Mouse (Mus musculus): ENCODE data around the gene Kcnq5. TPM values are rescaled to one million over a fixed set of nuclear protein-coding genes. Genes with fewer than 3 reads are reported as not detected.
"Not testable (repeated sequence)": the region's sequence is repeated elsewhere in the genome, so short reads cannot be mapped to it uniquely, and the experiment has no call there.

Gene Kcnq5
- polyA plus RNA-seq, 1 experiment from 2014 or later, result 0.95 TPM

- 49% methylated on average over 18 of the region's 18 CpGs for WGBS
- no peaks in the 10 kb centered on the region for H3K36me3 ChIP-seq (ENCODE audit: insufficient read depth, low read length)
- peak; percentile 91; the same call in 1 of the 2 replicates for ATAC-seq (ENCODE audit: low FRiP score, low TSS enrichment)
Measured at GRCm38 (mm10) chr1:21411331-21412196, 550.2 kb downstream of the Kcnq5 start.

GRCm38 (mm10) chr1:21407266-21407665 is 554.5 kb downstream of the Kcnq5 start:
- no peaks in the 10 kb centered on the region for H3K36me3 ChIP-seq (ENCODE audit: insufficient read depth, low read length)
- H3K4me1 ChIP-seq (ENCODE audit: insufficient read depth, low read length), result no peaks in the 10 kb centered on the region
- 27% methylated on average over 2 of the region's 2 CpGs for WGBS

More at GRCm38 (mm10) chr1:21411331-21412196, 550.2 kb downstream of the Kcnq5 start:
- no peaks in the 10 kb centered on the region for H3K9me3 ChIP-seq (ENCODE audit: low read length)
- no peaks in the 10 kb centered on the region for H3K27me3 ChIP-seq (ENCODE audit: insufficient read depth, low read length)
- H3K4me2 ChIP-seq (replicated peaks; ENCODE audit: low read depth, low read length), result peak overlapping the region; percentile 26; the same call in 1 of the 2 replicates
- no peak overlapping the region for H3K4me3 ChIP-seq (ENCODE audit: low read length)
- no peaks in the 10 kb centered on the region for H3K4me1 ChIP-seq (ENCODE audit: insufficient read depth, low read length)
- no peak overlapping the region for H3K27ac ChIP-seq (ENCODE audit: low read length)
- H3K9ac ChIP-seq (replicated peaks; ENCODE audit: low read length), result no peak overlapping the region

GRCm38 (mm10) chr1:21402804-21403203 is 558.9 kb downstream of the Kcnq5 start:
- H3K9me3 ChIP-seq (ENCODE audit: low read length), result no peaks in the 10 kb centered on the region
- no peaks in the 10 kb centered on the region for H3K36me3 ChIP-seq (ENCODE audit: insufficient read depth, low read length)
- no peak overlapping the region for H3K27ac ChIP-seq (ENCODE audit: low read length)
- no peak overlapping the region for H3K9ac ChIP-seq (replicated peaks; ENCODE audit: low read length)
- 88% methylated on average over 8 of the region's 8 CpGs for WGBS
- H3K27me3 ChIP-seq (ENCODE audit: insufficient read depth, low read length), result no peaks in the 10 kb centered on the region
- ATAC-seq (ENCODE audit: low FRiP score, low TSS enrichment), result no peak
- H3K4me2 ChIP-seq (replicated peaks; ENCODE audit: low read depth, low read length), result no peak overlapping the region
- no peaks in the 10 kb centered on the region for H3K4me1 ChIP-seq (ENCODE audit: insufficient read depth, low read length)
- H3K4me3 ChIP-seq (ENCODE audit: low read length), result no peak overlapping the region

More at GRCm38 (mm10) chr1:21407266-21407665, 554.5 kb downstream of the Kcnq5 start:
- H3K9ac ChIP-seq (replicated peaks; ENCODE audit: low read length), result no peak overlapping the region
- no peak overlapping the region for H3K4me3 ChIP-seq (ENCODE audit: low read length)
- no peaks in the 10 kb centered on the region for H3K9me3 ChIP-seq (ENCODE audit: low read length)
- H3K27me3 ChIP-seq (ENCODE audit: insufficient read depth, low read length), result no peaks in the 10 kb centered on the region
- no peak for ATAC-seq (ENCODE audit: low FRiP score, low TSS enrichment)
- H3K27ac ChIP-seq (ENCODE audit: low read length), result no peak overlapping the region
- no peak overlapping the region for H3K4me2 ChIP-seq (replicated peaks; ENCODE audit: low read depth, low read length)

GRCm38 (mm10) chr1:21391138-21391671 is 570.5 kb downstream of the Kcnq5 start:
- Histone ChIP-seq H3K36me3 (ENCODE audit: insufficient read depth, low read length) (no peaks in the 10 kb centered on the region), H3K27ac (ENCODE audit: low read length) (no peak overlapping the region), H3K9ac (replicated peaks; ENCODE audit: low read length) (no peak overlapping the region), H3K9me3 (ENCODE audit: low read length) (no peaks in the 10 kb centered on the region), H3K4me3 (ENCODE audit: low read length) (no peak overlapping the region), H3K4me2 (replicated peaks; ENCODE audit: low read depth, low read length) (no peak overlapping the region), H3K4me1 (ENCODE audit: insufficient read depth, low read length) (no peaks in the 10 kb centered on the region), H3K27me3 (ENCODE audit: insufficient read depth, low read length) (no peaks in the 10 kb centered on the region)
- no peak for ATAC-seq (ENCODE audit: low FRiP score, low TSS enrichment)
- 35% methylated on average over 6 of the region's 6 CpGs for WGBS

- WGBS, result 89% methylated on average over 1 of the region's 1 CpGs
- ATAC-seq (ENCODE audit: low FRiP score, low TSS enrichment), result no peak
Measured at GRCm38 (mm10) chr1:21383256-21383655, 578.5 kb downstream of the Kcnq5 start, which contains the start of gene Khdc1b. Gene Khdc1b, plus strand, starts transcription at chr1:21383556.

GRCm38 (mm10) chr1:21368031-21368430 is 593.7 kb downstream of the Kcnq5 start, which contains the start of gene Khdc1c:
Gene Khdc1c, plus strand, starts transcription at chr1:21368331.
- not testable (repeated sequence) for H3K4me2 ChIP-seq (replicated peaks; ENCODE audit: low read depth, low read length); H3K4me1 ChIP-seq (ENCODE audit: insufficient read depth, low read length); H3K27me3 ChIP-seq (ENCODE audit: insufficient read depth, low read length); H3K9ac ChIP-seq (replicated peaks; ENCODE audit: low read length); H3K9me3 ChIP-seq (ENCODE audit: low read length); ATAC-seq (ENCODE audit: low FRiP score, low TSS enrichment); H3K27ac ChIP-seq (ENCODE audit: low read length); H3K36me3 ChIP-seq (ENCODE audit: insufficient read depth, low read length); H3K4me3 ChIP-seq (ENCODE audit: low read length)
- 59% methylated on average over 1 of the region's 1 CpGs for WGBS

More at GRCm38 (mm10) chr1:21383256-21383655, 578.5 kb downstream of the Kcnq5 start, which contains the start of gene Khdc1b:
- no peak within 1 kb of the TSS for H3K4me2 ChIP-seq (replicated peaks; ENCODE audit: low read depth, low read length)
- no peaks in the 10 kb centered on the region for H3K27me3 ChIP-seq (ENCODE audit: insufficient read depth, low read length)
- no peaks in the 10 kb centered on the region for H3K4me1 ChIP-seq (ENCODE audit: insufficient read depth, low read length)
- no peak within 1 kb of the TSS for H3K27ac ChIP-seq (ENCODE audit: low read length)
- no peaks in the 10 kb centered on the region for H3K36me3 ChIP-seq (ENCODE audit: insufficient read depth, low read length)
- H3K9ac ChIP-seq (replicated peaks; ENCODE audit: low read length), result no peak within 1 kb of the TSS
- H3K4me3 ChIP-seq (ENCODE audit: low read length), result no peak within 1 kb of the TSS
- no peaks in the 10 kb centered on the region for H3K9me3 ChIP-seq (ENCODE audit: low read length)

- Histone ChIP-seq H3K9me3 (ENCODE audit: low read length) (no peaks in the 10 kb centered on the region; the same call in 1 of the 2 replicates), H3K4me2 (replicated peaks; ENCODE audit: low read depth, low read length) (no peak within 1 kb of the TSS), H3K9ac (replicated peaks; ENCODE audit: low read length) (no peak within 1 kb of the TSS), H3K27ac (ENCODE audit: low read length) (no peak within 1 kb of the TSS), H3K4me1 (ENCODE audit: insufficient read depth, low read length) (no peaks in the 10 kb centered on the region), H3K4me3 (ENCODE audit: low read length) (no peak within 1 kb of the TSS), H3K36me3 (ENCODE audit: insufficient read depth, low read length) (no peaks in the 10 kb centered on the region), H3K27me3 (ENCODE audit: insufficient read depth, low read length) (no peaks in the 10 kb centered on the region)
- no peak for ATAC-seq (ENCODE audit: low FRiP score, low TSS enrichment)
- whole genome bisulfite sequencing, result 73% methylated on average over 2 of the region's 2 CpGs
Measured at GRCm38 (mm10) chr1:21349341-21349740, 612.4 kb downstream of the Kcnq5 start, which contains the start of gene Khdc1a. Gene Khdc1a, plus strand, starts transcription at chr1:21349641.
